Mouse (Mus musculus) lung, postnatal 25 days (tissue): ENCODE measurements around the gene Adap1.
A peak's percentile ranks its signal among the peaks of the same experiment; 100 is the strongest.
"Not testable (repeated sequence)": the region's sequence is repeated elsewhere in the genome, so short reads cannot be mapped to it uniquely, and the experiment has no call there.

Source experiments
- DNase-seq: peaks from one replicate; pipeline ENCODE4 v3.0.0; 2022; ENCODE audit warnings: low spot score

The Adap1 gene

GRCm38 (mm10) chr5:139351134-139351533, 25.7 kb upstream of the Adap1 start, which contains the start of gene Cox19:
Gene Cox19 (minus strand): TSS chr5:139351418.
- no peak for DNase-seq

DNA sequence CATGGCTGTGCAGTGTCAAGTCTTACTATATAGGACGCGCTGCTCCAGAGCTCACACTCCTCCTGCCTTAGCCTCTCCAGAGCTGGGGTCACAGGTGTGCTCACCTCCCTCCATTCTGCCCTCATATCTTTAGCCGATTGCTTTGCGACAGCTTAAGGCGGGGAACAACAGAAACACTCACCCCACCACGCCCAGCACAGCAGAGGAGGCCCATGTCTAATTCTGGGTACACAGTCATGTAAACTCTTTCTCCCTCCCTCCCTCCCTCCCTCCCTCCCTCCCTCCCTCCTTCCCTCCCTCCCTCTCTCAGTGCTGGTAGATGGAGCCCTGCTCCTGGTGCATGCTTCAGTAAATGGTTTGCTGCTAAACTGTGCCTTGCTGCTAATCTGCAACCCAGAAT, 24.3 kb upstream of the Adap1 start:
- no peak for DNase-seq

DNA sequence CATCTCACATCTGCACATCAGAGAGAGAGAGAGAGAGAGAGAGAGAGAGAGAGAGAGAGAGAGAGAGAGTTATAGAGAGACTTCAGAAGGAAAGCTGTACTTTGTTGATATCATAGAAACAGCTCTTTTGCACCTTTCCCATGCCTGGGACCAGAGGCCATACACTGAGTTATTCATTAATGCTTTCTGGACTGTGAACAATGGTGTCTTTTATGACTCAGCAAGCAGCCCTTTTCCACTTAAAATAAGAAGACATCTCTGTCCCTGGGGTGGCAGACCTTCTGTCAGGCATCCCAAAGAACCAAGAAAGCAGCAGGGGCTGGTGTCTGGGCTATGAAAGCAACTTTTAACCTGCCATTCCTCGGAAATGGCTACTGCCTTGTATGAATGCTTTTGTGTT, 21.8 kb upstream of the Adap1 start:
- no peak for DNase-seq

- DNase-seq: no peak
Observed at GRCm38 (mm10) chr5:139345364-139345714, 19.9 kb upstream of the Adap1 start.

DNA sequence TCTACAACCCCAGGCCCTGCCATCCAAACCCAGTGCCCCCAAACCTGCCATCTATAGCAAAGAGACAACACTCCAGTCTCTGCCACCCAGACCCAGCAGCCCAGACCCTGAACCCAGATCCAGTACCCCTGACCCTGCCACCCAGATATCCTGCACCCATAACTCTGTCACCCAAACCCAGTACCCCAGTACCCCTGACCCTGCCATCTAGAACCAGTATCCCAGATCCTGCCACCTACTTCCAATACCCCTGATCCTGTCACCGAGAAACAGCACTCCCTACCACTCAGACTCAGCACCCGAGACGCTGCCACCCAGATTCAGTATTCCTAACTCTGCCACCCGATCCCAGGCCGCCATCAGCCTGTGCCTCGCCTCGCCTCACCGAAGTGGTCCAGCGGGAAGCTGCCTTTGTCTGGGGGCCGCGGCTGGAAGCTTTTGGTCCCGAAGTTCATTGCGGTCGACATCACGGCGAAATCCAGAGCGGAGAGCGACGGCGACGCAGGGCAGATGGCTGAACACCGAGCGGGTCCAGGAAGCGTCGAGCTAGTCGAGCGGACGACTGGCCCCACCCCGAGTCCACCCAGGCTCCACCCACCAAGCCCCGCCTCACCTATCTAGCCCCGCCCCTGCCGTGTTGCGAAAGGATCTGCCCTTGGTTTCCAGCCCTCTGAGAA, 19.4 kb upstream of the Adap1 start:
- DNase-seq: peak; percentile 95

DNA sequence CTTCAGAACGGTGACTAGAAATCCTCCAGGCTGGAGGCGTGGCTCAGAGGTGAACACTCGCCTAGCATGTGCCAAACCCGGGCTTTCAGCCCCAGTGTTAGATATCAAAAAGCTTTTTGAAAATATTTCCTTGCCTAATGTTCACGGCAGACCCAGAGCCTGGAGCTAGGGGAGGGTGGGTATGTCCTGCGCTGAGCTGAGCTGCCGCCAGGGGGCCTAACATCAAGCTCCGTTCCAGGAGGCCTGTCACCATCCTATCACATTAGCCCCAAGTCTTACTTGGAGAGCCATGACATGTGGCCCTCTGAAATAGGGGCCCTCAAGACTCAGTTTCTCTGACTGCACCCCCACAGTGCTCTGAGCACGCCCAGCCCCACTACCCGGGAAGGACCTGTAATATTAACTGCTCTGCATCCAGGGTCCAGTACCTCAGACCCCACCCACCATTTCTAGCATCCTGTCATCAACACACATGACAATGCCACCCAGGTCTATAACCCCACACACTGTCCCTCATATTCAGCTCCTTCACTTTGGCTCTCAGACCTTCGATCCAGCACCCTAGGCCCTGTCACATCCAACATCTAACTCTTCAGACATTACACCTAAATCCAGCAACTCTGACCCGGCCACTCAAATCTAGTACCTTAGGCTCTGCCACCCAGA, 18.7 kb upstream of the Adap1 start:
- DNase-seq: peak; percentile 74

- no peak for DNase-seq
Observed at GRCm38 (mm10) chr5:139338891-139339290, 13.5 kb upstream of the Adap1 start.

DNA sequence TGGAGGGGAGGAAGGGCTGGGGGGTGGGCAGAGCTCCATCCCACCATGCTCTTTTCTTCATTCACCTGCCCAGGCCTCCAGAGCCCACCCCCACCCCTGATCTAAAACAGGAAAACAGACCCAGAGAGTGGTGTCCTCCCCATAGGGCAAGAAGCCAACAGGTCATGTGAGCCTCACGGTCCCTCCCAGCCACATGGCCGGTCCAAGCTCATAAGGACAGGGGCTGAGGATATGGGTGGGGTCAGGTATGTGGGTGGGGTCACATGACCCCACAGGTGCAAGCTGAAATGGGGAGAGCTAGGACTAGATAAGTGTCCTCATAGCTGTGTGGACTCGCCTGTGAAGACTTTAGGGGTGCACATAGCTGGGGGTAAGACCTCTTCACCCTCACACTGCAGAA, 13.0 kb upstream of the Adap1 start:
- DNase-seq: no peak

GRCm38 (mm10) chr5:139337826-139338370, 12.5 kb upstream of the Adap1 start:
- DNase-seq: no peak

DNA sequence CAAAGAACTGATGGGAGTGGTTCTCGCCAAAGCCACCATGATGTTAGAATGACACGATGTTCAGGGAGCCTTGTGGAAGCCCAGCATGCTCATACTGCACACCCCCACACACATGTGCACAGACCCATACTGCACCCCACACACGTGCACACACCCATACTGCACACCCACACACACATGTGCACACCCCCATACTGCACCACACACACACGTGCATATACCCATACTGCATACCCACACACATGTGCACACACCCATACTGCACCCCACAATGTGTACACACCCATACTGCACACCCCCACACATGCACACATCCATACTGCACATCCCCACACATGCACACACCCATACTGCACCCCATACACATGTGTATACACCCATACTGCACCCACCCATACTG, 10.2 kb upstream of the Adap1 start:
- no peak for DNase-seq

- DNase-seq: not testable (repeated sequence)
Observed at GRCm38 (mm10) chr5:139334394-139334793, 9.0 kb upstream of the Adap1 start.

DNA sequence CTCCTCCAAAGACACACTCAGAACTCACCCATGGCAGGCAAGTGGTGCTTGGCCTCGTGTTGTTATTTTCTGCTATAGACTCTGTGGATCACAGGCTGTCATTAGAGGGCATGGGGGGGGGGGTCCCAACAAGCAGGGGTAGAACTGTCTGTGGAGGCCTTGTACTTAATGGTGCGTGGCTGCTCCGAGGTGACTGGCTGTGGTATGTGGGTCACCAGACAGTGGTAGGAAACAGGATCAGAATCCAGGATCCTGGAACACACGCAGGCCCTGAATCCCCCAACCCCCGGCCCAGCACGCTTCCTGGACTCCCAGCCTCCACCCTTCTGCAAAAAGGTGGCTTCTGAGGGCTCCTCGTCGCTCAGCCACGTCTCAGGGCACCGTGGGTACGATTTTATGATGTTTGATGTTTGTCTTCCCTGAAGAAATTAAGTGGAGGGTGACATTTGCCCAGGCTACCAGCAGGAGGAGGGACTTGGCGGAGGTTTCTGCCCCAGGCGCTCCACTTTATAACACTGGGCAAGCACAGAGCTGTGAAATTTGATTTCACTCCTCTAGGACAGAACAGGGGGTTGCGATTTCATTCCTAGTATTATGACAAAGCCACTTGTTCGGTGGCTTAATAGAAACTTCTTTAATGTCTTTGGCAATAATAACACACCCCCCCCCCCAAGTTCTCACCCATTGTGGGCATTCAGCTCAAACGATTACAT, 8.0 kb upstream of the Adap1 start:
- DNase-seq: no peak

GRCm38 (mm10) chr5:139332590-139333272, 7.3 kb upstream of the Adap1 start:
- DNase-seq: no peak

DNA sequence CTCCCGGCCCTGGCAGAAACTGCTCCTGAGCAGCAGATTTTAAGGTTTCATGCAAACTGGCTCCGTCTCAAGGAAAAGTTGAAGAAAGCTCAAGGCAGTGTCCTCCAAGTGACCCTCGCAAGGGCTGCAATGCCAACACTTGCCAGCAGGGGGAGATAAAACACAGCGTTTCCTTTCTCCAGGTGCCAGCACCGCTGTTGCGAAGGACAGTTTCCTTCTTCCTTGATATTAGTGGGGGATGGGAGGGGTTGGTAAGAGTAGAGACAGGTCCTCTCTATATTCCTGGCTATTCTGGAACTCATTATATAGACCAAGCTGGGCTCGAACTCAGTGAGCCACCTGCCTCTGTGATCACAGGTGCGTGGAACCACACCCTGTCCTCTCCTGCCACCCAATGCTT, 6.3 kb upstream of the Adap1 start:
- peak; percentile 79 for DNase-seq

DNA sequence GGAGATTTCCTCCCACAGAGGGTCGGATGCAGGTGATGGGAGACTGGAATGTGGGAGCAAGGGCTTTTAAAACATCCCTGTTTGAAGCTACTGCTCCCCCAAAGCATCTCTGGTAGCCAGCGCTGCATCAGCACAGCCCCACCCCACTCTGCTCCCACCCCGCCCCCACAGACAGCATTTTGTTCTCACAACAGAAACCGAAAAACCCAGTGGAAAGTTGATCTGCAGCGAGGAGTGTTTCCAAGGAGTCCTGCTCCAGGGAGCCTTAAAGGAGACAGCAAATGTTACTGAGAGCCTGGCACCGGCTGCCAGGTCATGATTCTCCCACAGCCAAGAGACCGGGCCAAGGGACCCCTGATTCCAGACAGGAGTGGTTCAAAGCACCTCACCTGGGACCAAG, 5.3 kb upstream of the Adap1 start:
- DNase-seq: no peak

- no peak for DNase-seq
Observed at GRCm38 (mm10) chr5:139327634-139328020, 2.2 kb upstream of the Adap1 start.

DNA sequence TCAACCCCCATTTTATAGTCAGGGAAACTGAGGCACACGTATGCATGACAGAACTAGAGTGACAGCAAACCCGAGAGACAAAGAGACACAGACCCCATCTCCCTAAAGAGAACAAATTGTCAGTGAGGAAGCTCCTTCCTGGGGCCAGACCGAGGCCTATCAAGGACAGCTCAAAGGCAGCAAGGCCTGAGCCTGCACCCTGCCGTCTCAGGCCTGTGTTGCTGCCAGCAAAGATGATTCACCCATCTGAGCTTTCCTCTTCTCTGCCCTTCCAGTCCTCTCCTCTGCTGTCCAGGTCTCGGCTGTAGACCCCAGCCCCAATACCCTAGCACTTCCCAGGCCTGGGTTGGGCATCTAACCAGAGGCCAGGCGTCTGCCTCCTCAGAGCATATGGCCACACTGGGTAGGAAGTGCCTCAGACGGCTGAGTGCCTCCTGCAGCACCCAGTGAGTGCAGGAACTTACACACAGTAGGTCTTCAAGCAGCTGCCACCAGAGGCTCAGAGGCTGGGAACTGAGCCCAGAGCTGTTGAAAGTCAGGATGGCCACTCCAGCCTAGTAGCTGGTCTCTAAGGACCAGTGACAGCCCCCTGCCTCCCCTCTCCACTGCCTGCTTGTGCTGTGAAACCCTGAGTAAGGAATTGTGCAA, 1.7 kb upstream of the Adap1 start:
- no peak for DNase-seq

GRCm38 (mm10) chr5:139326111-139326696, 782 bp upstream of the Adap1 start:
- no peak for DNase-seq

DNA sequence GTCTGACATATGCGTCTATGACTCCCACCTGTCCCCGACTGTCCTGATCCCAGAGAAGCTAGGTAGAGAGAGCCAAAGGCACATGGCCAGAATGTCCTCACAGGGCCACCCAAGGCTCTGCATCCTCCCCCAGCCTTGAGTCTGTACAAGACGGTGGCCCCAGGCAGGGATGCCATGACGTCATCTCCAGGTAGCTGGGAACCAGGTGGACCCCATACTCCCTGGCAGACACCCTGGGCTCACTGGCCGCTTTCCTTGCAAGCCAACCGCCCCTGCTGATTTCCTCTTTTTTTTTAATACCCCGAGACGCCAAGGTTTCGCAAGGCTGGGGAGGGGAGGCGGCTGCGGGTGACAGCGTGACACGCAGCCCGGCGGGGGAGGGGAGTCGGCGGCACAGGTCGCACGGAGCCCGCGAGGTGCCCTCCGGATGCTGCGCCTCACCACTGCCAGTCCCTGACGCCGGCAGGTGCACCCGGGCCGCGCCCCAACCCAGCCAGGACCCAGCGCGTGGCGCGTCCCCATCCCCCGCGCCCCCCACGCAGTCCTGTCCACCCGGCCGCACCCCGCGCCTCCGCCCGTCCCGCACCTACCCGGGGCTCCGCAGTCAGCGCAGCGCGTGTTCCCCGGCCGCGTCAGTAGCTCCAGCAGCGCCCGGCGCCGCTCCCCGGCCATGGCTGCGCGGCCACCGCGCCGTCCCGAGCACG, 579 bp downstream of the Adap1 start:
- DNase-seq: peak; percentile 42

- DNase-seq: no peak
Observed at GRCm38 (mm10) chr5:139324045-139324491, 1.4 kb downstream of the Adap1 start.
